ENCODE assay signal across 13 mouse cellular contexts in genomic region chr9:40687553-40687952, GRCm38 (mm10). TPM values are rescaled to one million over a fixed set of nuclear protein-coding genes. Genes with fewer than 3 reads are reported as not detected.
DNase-seq lines count a peak whose midpoint lies in the region; ATAC-seq and TF ChIP-seq lines count a peak whose summit lies in the region.
"Had no signal": no experiment of that assay in that cellular context is flagged by ENCODE, and none has a peak within 500 bp of the region (broad histone marks: within the 10 kb centered on the region; RNA-seq: fewer than 3 reads in every experiment).

No protein-coding gene starts in this region.

- peaks cover 32% of the 10 kb centered on the region for H3K27me3 ChIP-seq in heart, embryonic 11.5 days (ENCODE audit: control insufficient read depth, insufficient read depth, low read length)
- no peaks in the 10 kb centered on the region for H3K27me3 ChIP-seq in forebrain, postnatal 0 days (ENCODE audit: insufficient read depth, low read length)
- peaks cover 38% of the 10 kb centered on the region for H3K27me3 ChIP-seq in liver, embryonic 13.5 days

- no peaks in the 10 kb centered on the region for H3K36me3 ChIP-seq in heart, embryonic 11.5 days (ENCODE audit: control insufficient read depth, insufficient read depth, low read length)
- H3K36me3 ChIP-seq in forebrain, postnatal 0 days (ENCODE audit: insufficient read depth), result no peaks in the 10 kb centered on the region
- no peaks in the 10 kb centered on the region for H3K36me3 ChIP-seq in liver, embryonic 13.5 days

- no peak overlapping the region for H3K27ac ChIP-seq in heart, embryonic 11.5 days (ENCODE audit: low read depth, low read length)
- peak overlapping the region; percentile 94; the same call in 1 of the 2 replicates for H3K27ac ChIP-seq in forebrain, postnatal 0 days (ENCODE audit: low read depth, low read length)
- no peak overlapping the region for H3K27ac ChIP-seq in liver, embryonic 13.5 days
- H3K27ac ChIP-seq: liver, embryonic 14.5 days had no signal

- ATAC-seq in heart, embryonic 11.5 days (replicated peaks; ENCODE audit: insufficient number of reproducible peaks, low FRiP score, low TSS enrichment), result no peak
- peak; percentile 46; the same call in 1 of the 2 replicates for ATAC-seq in forebrain, postnatal 0 days
- no peak for ATAC-seq in liver, embryonic 13.5 days (ENCODE audit: low read depth)

- peaks cover 4% of the 10 kb centered on the region; the same call in 1 of the 2 replicates for H3K4me1 ChIP-seq in heart, embryonic 11.5 days (ENCODE audit: control insufficient read depth, insufficient read depth, low read length)
- peaks cover 14% of the 10 kb centered on the region; the same call in 1 of the 2 replicates for H3K4me1 ChIP-seq in forebrain, postnatal 0 days (ENCODE audit: insufficient read depth)
- no peaks in the 10 kb centered on the region for H3K4me1 ChIP-seq in liver, embryonic 13.5 days (replicated peaks)

- peak overlapping the region; percentile 98 for H3K4me2 ChIP-seq in heart, embryonic 11.5 days
- H3K4me2 ChIP-seq in forebrain, postnatal 0 days (ENCODE audit: low read depth), result peak overlapping the region; percentile 83
- 0 out of 2 replicates have a peak overlapping the region, but pooled peaks have one; percentile 63 for H3K4me2 ChIP-seq in liver, embryonic 13.5 days

- TF ChIP-seq CTCF in forebrain, postnatal 0 days (IDR thresholded peaks at IDR 0.05; ENCODE audit: low read depth), result peak; percentile 11; the same call in 1 of the 2 replicates

- 0 out of 2 replicates have a peak overlapping the region, but pooled peaks have one; percentile 76 for H3K4me3 ChIP-seq in heart, embryonic 11.5 days (ENCODE audit: low read depth, low read length)
- H3K4me3 ChIP-seq in forebrain, postnatal 0 days (ENCODE audit: low read depth, low read length), result peak overlapping the region; percentile 71
- no peak overlapping the region for H3K4me3 ChIP-seq in liver, embryonic 13.5 days (replicated peaks)

- 57% methylated on average over 3 of the region's 3 CpGs for WGBS in heart, embryonic 11.5 days (ENCODE audit: insufficient replicate concordance)
- WGBS in forebrain, postnatal 0 days, result 26% methylated on average over 3 of the region's 3 CpGs
- 50% methylated on average over 3 of the region's 3 CpGs for WGBS in liver, embryonic 13.5 days (ENCODE audit: insufficient replicate concordance)

- H3K9me3 ChIP-seq in heart, embryonic 11.5 days (replicated peaks; ENCODE audit: control insufficient read depth, low read length), result no peaks in the 10 kb centered on the region
- H3K9me3 ChIP-seq in forebrain, postnatal 0 days (ENCODE audit: low read length), result no peaks in the 10 kb centered on the region
- H3K9me3 ChIP-seq in liver, embryonic 13.5 days (replicated peaks), result no peaks in the 10 kb centered on the region

- peak overlapping the region; percentile 75; the same call in 1 of the 2 replicates for H3K9ac ChIP-seq in heart, embryonic 11.5 days (ENCODE audit: low read depth, low read length)
- H3K9ac ChIP-seq in forebrain, postnatal 0 days, result peak overlapping the region; percentile 90; the same call in 1 of the 2 replicates
- no peak overlapping the region for H3K9ac ChIP-seq in liver, embryonic 13.5 days
- H3K9ac ChIP-seq: liver, embryonic 14.5 days had no signal

- no peak for DNase-seq in heart, postnatal 10 days
- DNase-seq in 3T3-L1 (ENCODE audit: low read depth, low spot score), result peak; percentile 15
- peak; percentile 57 for DNase-seq in forebrain, postnatal 0 days
- DNase-seq in liver, embryonic 13.5 days, result no peak
- no peak for DNase-seq in adrenal gland, postnatal 4 days (ENCODE audit: low spot score in 2 of 2)
- no peak for DNase-seq in natural killer cell, adult 2 months (ENCODE audit: low spot score in 2 of 2)
- no peak for DNase-seq in left cerebral cortex, adult 8-10 months (ENCODE audit: low spot score in 2 of 2)
- DNase-seq: B cell, adult 2 months; cerebellum, postnatal 36 days; thymus, postnatal 4 days had no signal

- intact Hi-C loops in heart, postnatal 10 days (cut with DNase I), result no loop called here

RNA-seq across cellular contexts. Expression of gene Clmp, which starts 1.8 kb away (rescaled TPM):
- polyA plus RNA-seq in heart, embryonic 11.5 days (2014; fragmentation: Nextera tagmentation; extraction: Ambion mirVana), result 13.5 and 15.3 TPM in 2 replicates
- total RNA-seq in heart, postnatal 10 days (2021), result 1 to 10 TPM; 4.8 to 7.8 TPM
- total RNA-seq in forebrain, postnatal 0 days (2014; rRNA removed), result 68.5 and 75.4 TPM in 2 replicates
- 49.4 and 53.5 TPM in 2 replicates for polyA plus RNA-seq in forebrain, postnatal 0 days (2015; fragmentation: Nextera tagmentation; extraction: Ambion mirVana)
- 1.6 and 1.7 TPM in 2 replicates for polyA plus RNA-seq in liver, embryonic 13.5 days (2015; fragmentation: Nextera tagmentation; extraction: Ambion mirVana)
- total RNA-seq in adrenal gland, postnatal 4 days (2021), result 10 to 100 TPM; 13.0 to 16.6 TPM
- 10 to 100 TPM; 23.9 to 26.1 (median 25.0) TPM for total RNA-seq in left cerebral cortex, adult 8-10 months (2022)

RNA-seq across cellular contexts. Expression of gene Gm21915, which starts 17.1 kb away (rescaled TPM):
- not detected in 2 replicates for polyA plus RNA-seq in heart, embryonic 11.5 days (2014; fragmentation: Nextera tagmentation; extraction: Ambion mirVana)
- total RNA-seq in heart, postnatal 10 days (2021), result not detected
- total RNA-seq in forebrain, postnatal 0 days (2014; rRNA removed), result not detected in 2 replicates
- not detected in 2 replicates for polyA plus RNA-seq in forebrain, postnatal 0 days (2015; fragmentation: Nextera tagmentation; extraction: Ambion mirVana)
- not detected in 2 replicates for polyA plus RNA-seq in liver, embryonic 13.5 days (2015; fragmentation: Nextera tagmentation; extraction: Ambion mirVana)
- total RNA-seq in adrenal gland, postnatal 4 days (2021), result not detected
- total RNA-seq in left cerebral cortex, adult 8-10 months (2022), result not detected
- total RNA-seq: heart, postnatal 25 days had no signal
- polyA plus RNA-seq: liver, embryonic 14.5 days had no signal

Comparison
In these comparisons a context has a peak if more than half of its experiments do, and no peak if none do; other contexts are left out.
1. DNase-seq: peak in 3T3-L1 (single experiment) and forebrain, postnatal 0 days (single experiment); none in heart, postnatal 10 days (0 of 2), liver, embryonic 13.5 days (single experiment), adrenal gland, postnatal 4 days (0 of 2), natural killer cell, adult 2 months (0 of 2) and left cerebral cortex, adult 8-10 months (0 of 2).
2. Peak in every context shown above with its lines, with median percentiles within 50 percentile points of each other: H3K4me2 ChIP-seq.